Mouse (Mus musculus) layer of hippocampus, adult 11-12 months (tissue): ENCODE data around the gene Aqp7.
"Not testable (repeated sequence)": the region's sequence is repeated elsewhere in the genome, so short reads cannot be mapped to it uniquely, and the experiment has no call there.

Source experiments
- DNase-seq: peaks from one replicate; pipeline ENCODE4 v3.0.0; 2022; ENCODE audit warnings: low spot score

Aqp7 gene

DNA sequence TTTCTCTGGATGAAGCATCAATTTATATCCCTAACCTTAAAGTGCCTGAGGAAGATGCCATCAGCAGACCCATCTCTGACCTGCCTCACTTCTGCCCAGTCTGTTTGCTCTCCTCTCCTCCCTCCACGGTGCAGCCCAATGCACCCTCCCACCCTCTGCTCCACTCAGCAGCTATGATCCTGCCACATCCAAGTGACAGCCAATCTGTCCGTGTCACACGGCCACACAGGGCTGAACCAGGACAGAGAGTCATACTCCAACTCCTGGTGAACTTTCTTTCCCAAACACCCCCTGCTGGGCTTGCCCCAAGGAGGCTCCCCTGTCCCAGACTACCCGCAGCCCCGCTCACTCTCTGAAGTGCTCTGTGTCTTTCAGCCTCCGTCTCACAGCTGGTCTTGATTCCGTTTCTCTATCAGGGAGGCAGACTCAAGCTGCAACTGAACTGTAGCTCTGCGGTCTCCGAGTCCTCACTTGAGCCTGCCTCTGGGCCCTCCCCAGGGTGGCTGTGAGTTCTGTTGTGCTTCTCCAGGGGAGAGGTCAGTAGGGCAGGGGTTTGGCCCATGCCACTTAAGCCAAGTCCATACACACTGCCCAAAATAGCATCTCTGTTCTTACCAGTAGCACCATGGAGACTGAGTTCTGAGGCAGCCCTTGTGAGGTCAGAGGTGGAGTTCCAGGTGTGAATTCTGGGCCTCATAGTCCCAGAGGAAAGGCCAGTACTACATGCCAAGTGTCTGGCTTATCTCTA is at the start of gene Aqp7:
Gene Aqp7, minus strand, starts transcription at position 616 of the 748 bp plus-strand sequence.
- DNase-seq: no peak

DNA sequence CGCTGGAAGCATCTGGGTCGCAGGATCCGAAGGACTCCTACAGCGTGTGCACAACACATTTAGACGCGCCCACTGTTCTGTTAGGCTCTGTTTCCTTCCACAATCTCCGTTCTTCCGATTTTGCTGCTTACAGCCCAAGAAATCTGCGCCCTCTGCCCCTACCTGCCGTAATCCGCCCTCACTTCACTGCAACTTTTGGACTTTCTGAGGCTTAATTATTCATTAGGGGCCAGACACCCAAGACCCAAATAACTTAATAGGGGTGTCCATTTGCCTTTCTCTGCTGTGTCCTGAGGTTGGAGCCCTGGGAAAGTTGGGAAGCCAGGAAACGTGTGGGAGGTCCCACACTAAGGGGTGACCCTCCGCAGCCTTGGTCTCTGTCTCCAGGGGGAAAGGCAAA is 49.4 kb upstream of the Aqp7 start:
- no peak for DNase-seq

- no peak for DNase-seq
Measured at GRCm38 (mm10) chr4:41096794-41097193, 48.9 kb upstream of the Aqp7 start.

- no peak for DNase-seq
Measured at GRCm38 (mm10) chr4:41096169-41096568, 48.2 kb upstream of the Aqp7 start.

- no peak for DNase-seq
Measured at GRCm38 (mm10) chr4:41094361-41094760, 46.4 kb upstream of the Aqp7 start.

GRCm38 (mm10) chr4:41092958-41093357 is 45.0 kb upstream of the Aqp7 start:
- DNase-seq: no peak

- DNase-seq: no peak
Measured at GRCm38 (mm10) chr4:41091391-41091790, 43.5 kb upstream of the Aqp7 start.

GRCm38 (mm10) chr4:41089705-41090104 is 41.8 kb upstream of the Aqp7 start:
- DNase-seq: no peak

DNA sequence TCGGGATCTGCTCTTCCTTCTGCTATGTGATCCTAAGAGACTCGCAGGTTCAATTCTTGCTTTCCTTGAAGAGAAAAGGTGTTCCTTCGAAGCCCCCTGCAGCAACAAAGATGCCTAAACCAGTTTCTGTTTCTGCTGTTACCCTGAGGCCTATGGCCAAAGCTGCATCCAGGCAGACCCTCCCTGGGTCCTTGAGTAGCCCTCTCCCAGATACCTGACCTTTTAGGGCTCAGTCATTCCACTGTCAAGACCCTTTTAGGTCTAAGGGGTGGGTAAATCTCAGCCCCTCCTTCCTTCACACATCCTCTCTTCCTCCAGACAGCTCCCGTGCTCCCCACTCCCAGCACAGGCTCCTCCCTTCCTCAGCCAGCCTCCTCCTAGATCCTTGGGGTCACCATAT is 41.2 kb upstream of the Aqp7 start:
- no peak for DNase-seq

GRCm38 (mm10) chr4:41087459-41088298 is 39.7 kb upstream of the Aqp7 start:
- no peak for DNase-seq

- no peak for DNase-seq
Measured at GRCm38 (mm10) chr4:41086947-41087346, 39.0 kb upstream of the Aqp7 start.

DNA sequence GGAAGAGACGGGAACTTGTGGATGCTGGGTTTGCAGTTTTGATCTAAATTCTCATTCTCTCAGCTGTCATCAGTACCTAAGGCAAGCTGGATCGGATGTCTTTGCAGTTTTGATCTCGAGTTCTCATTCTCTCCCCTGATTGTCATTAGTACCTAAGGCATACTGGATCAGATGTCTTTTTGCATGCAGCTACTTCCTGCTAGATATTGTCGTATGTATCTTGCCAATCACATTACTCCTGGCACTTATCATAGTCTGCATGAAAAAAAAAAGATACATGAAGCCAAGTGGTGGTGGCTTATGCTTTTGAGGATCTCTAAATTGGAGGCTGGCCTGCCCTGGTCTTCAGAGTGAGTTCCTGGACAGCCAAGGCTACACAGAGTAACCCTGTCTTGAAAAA is 36.9 kb upstream of the Aqp7 start:
- no peak for DNase-seq

- DNase-seq: not testable (repeated sequence)
Measured at GRCm38 (mm10) chr4:41082803-41083202, 34.9 kb upstream of the Aqp7 start.

DNA sequence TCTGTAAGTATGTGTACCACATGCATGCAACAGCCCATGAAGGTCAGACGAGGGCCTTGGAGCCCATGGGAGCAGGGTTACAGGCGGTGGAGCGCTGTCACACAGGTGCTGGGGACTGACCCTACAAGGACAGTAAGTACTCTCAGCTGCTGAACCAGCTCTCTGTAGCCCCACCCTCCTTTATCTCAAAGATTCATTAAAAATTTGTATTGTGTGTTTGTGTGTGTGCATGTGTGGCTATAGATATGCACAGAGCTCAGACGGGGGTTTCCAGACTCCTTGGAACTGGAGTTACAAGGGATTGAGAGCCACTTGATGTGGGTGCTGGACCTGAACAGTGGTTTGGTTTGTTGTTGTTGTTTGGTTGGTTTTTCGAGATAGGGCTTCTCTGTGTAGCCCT is 33.8 kb upstream of the Aqp7 start:
- no peak for DNase-seq

DNA sequence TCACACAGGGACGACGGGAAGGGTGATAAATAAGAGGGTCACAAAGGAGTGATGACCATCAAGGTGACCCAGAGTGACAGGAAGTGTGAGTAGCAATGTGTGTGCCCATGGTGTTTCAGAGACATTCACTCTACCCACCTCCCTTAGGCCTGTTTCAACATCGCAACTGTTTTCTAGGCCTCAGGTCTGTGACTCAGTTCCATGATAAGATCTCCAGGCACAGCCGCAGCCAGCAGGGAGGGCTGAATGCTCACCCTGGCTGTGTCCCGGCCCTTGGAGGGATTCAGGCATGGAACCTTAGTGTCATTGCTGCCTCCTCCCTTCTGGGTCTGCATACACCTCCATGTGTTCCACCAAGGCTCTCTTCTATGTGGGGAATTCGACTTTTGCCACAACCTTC is 30.8 kb upstream of the Aqp7 start:
- no peak for DNase-seq

DNA sequence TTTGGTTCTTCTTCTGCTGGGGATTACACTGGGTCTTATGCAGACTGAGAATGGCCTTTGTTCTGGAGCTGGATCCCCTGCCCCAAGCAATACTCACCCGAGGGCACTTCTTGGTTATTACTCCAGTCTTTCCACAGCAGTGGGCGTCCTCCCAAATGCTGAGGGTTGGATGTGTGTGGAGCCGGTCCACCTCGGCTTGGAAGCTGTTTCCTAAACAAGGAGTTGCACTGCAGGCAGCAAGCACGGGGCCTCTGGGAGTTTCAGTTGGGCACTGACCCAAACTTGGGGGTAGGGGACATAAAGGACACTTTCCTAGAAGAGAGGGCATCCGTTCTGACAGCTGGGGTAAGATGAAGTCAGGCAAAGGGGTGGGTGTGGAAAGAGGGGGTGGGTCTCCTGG is 26.5 kb upstream of the Aqp7 start:
- DNase-seq: no peak

DNA sequence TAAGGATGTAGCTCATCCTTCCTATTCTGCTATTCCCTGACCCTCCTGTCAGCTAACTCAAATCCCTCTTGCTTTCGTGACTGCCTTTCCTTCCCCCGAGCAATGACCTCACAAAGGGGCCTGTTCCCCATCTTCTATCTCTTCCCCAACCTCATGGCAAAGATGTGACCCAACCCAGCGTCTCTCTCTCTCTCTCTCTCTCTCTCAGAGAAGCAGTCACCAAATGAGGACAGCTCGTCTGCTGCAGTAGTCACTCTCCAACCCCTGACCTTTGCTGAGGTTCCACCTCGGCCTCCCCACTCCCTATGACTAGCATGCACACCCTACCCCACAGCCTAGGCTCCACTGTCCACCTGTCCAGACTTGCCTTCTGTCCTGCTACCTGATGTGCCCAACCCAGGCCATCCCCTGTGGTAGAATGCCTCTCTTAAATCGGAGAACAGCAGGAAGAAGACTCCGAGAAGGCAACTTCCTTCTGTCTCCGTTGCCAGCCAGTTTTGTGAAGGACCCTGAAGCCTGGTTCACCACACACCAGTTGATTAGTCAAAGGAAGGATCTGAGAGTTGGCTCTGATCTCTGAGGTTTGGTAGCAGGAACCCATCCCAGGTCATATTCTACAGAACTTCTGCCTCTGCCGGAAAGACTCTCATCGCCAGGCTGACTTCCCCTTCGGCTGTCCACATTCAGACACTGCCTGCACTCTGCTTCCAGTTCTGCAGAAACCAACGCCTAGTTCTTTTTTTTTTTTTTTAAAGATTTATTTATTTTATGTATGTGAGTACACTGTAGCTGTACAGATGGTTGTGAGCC is 25.3 kb upstream of the Aqp7 start:
- DNase-seq: no peak

DNA sequence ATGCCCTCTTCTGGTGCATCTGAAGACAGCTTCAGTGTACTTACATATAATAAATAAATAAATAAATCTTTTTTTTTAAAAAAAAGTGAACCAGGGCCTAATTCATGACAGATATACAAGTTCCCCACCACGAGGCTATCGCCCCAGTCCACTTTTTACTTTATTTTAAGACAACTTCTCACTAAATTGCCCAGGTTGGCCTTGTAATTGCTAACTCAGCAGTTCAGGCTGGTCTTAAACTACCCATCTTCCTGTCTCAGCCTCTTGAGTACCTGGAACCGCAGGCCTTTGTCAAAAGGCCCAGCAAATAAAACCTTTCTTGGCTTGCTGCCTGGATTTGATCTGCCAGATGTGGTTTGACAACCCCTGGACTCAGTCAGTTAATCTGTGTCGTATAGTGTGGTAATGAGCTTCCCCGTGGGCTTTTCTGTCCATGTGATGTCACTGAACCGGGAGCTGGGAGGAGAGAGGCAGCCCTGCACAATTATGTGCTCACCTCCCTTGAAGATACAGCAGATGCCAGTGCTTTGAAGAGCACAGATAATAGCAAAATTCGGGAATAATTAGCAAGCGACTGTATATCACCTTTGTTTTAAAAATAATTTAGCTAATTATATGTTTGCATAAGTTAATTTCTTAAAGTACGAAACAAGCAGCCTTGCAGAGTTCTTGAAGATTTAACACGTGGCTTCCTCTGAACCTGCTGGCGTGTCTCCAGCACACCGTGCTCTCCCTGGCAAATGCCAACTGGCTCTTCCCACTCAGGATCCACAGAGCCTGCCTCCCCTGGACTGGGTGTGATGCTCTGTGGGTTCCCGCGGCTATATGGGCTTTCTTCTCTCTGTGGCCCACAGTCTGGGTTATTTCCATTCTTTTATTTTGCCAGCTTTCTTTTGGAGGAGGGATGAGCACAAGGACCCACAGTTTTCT is 23.8 kb upstream of the Aqp7 start:
- DNase-seq: no peak

DNA sequence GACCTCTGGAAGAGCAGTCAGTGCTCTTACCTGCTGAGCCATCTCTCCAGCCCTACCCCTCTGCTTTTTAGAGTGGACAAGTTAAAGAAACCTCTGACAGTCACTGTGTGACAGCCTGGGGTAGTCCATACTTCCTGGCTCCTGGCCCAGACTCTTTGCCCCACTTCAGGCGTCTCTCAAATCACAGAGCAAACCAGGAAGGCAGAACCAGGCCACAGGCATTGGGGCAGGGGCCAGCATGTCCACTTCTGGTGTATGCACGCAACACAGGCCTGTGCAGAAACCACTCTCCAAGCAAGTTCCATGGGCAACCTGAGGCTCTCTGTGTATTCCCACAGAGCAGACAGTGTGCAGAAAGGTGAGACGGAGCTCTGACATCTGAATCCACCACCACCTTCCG is 17.3 kb upstream of the Aqp7 start:
- no peak for DNase-seq

DNA sequence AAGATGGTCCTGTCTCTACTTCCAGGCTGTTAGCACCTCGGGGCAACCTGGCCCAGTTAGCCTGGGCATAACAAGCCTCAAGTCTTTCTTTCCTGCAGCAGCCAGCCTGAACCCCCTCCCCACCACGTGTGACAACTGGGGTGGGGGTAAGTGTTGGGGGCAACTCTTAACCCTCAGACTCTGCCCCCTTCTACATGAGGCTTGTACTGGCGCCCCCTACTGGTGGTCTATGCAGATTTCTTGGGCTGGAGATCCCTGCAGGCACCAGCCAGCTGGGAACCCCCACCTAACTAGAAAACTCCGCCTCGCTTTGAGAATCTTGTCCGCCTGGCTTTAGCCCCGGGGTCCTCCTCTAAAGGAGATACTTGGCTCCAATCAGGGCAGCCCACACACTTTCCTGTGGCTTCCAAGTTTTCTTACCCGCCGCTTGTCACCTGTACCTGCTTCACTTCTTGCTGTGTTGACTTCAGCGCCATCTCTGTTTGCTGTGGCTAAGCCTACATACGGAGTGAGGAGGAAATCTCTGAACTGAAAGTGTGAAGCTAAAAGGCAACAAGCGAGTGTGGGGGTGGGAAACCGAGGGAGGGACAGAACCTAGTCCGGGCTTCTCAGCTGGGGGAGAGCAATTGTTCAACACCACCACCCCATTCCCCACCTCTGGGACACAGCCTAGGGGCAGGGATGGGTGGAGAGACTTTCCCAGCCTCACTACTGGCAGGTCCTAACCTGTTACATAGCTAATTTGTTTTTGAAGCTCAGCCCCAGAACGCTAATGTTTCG is 16.1 kb upstream of the Aqp7 start:
- DNase-seq: no peak

DNA sequence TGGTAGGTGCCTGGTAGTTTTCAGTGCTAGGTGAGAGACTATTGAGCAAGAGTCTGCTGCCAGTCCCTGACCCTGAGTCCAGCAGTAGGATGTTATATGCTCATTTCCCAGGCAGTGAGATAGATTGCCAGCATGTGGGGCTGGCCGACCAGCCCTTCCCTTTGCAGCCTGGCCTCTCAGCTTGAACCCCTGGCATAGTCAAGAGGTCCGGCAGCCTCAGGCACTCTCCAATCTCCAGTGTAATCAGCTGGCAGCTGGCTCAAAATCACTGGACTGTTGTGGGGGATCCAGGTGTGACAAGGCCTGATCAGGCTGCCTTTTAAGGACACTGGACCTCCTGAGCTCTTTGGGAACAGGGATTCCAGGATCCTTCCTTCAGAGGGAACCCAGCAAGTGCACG is 15.4 kb upstream of the Aqp7 start:
- no peak for DNase-seq
